Mouse (Mus musculus): Measurements from ENCODE around the gene Syk.

DNA sequence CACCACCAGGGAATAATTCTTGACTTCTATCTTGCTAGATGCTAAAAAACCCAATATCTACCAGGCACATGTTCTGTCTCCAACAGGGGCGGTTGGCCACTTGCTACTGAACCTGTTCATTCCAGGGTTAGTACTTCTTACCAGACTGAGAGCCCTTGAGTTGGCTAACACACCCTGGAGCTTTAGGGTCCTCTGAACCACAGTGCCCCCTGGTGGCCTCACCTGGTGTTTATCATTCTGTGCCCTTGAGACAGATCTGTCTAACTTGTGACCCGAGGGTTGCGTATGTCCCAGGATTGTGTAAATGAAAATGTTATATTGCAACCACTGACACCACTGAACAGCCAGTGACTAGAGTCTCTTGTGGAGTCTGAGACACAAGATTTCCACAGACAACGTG, 41.1 kb downstream of the Syk start:
- TF ChIP-seq CTCF (IDR thresholded peaks at IDR 0.05; ENCODE audit: low read depth, low read length) (no peak), TAL1 (conservative IDR thresholded peaks at IDR 0.05; ENCODE audit: low read depth, low read length) (no peak), GATA1 (IDR thresholded peaks at IDR 0.05; ENCODE audit: borderline replicate concordance, low read length) (no peak)
